Mouse (Mus musculus) CD4-positive, CD25-positive, alpha-beta regulatory T cell, adult 4 months (primary cell): ENCODE data around the gene Fbxw7. TPM values are rescaled to one million over a fixed set of nuclear protein-coding genes. Genes with fewer than 3 reads are reported as not detected.

Source experiments
- ATAC-seq: one replicate; pipeline ENCODE4 v1.8.0; 2017
- polyA plus RNA-seq, 2 experiments: library from polyadenylated mRNA; unstranded; fragments of 100-300 nt; shearing (Covaris generic); gene quantifications; one replicate each; pipeline ENCODE4 v1.2.1; 2017

Fbxw7 gene
- polyA plus RNA-seq, 2 experiments from 2014 or later: 19.6 to 28.7 TPM

- no peak for ATAC-seq
Measured at GRCm38 (mm10) chr3:84952585-84953187, 137.6 kb downstream of the Fbxw7 start.

- ATAC-seq: no peak
Measured at GRCm38 (mm10) chr3:84955011-84955775, 140.1 kb downstream of the Fbxw7 start.

GRCm38 (mm10) chr3:84955857-84956256 is 140.8 kb downstream of the Fbxw7 start:
- ATAC-seq: no peak

GRCm38 (mm10) chr3:84965156-84965555 is 150.1 kb downstream of the Fbxw7 start:
- ATAC-seq: no peak

- no peak for ATAC-seq
Measured at GRCm38 (mm10) chr3:84967364-84967763, 152.3 kb downstream of the Fbxw7 start.

GRCm38 (mm10) chr3:84971561-84971960 is 156.5 kb downstream of the Fbxw7 start:
- no peak for ATAC-seq

- ATAC-seq: no peak
Measured at GRCm38 (mm10) chr3:84972881-84973280, 157.8 kb downstream of the Fbxw7 start.

GRCm38 (mm10) chr3:84974193-84974592 is 159.1 kb downstream of the Fbxw7 start:
- ATAC-seq: no peak

GRCm38 (mm10) chr3:84978676-84979075 is 163.6 kb downstream of the Fbxw7 start:
- ATAC-seq: no peak

- ATAC-seq: no peak
Measured at GRCm38 (mm10) chr3:84980158-84980557, 165.1 kb downstream of the Fbxw7 start.

- no peak for ATAC-seq
Measured at GRCm38 (mm10) chr3:84982688-84983087, 167.6 kb downstream of the Fbxw7 start.

GRCm38 (mm10) chr3:84985121-84985625 is 170.1 kb downstream of the Fbxw7 start:
- ATAC-seq: no peak

GRCm38 (mm10) chr3:84988880-84989279 is 173.8 kb downstream of the Fbxw7 start:
- no peak for ATAC-seq

GRCm38 (mm10) chr3:85005257-85005656 is 190.2 kb downstream of the Fbxw7 start:
- no peak for ATAC-seq

GRCm38 (mm10) chr3:85012889-85013288 is 197.8 kb downstream of the Fbxw7 start:
- no peak for ATAC-seq

GRCm38 (mm10) chr3:85015667-85016066 is 200.6 kb downstream of the Fbxw7 start:
- no peak for ATAC-seq

GRCm38 (mm10) chr3:85020137-85020536 is 205.1 kb downstream of the Fbxw7 start:
- no peak for ATAC-seq

GRCm38 (mm10) chr3:85021816-85022215 is 206.7 kb downstream of the Fbxw7 start:
- ATAC-seq: no peak

GRCm38 (mm10) chr3:85022800-85023199 is 207.7 kb downstream of the Fbxw7 start:
- no peak for ATAC-seq

GRCm38 (mm10) chr3:85024237-85024636 is 209.2 kb downstream of the Fbxw7 start:
- no peak for ATAC-seq

GRCm38 (mm10) chr3:85024817-85025705 is 210.0 kb downstream of the Fbxw7 start:
- no peak for ATAC-seq
